Mouse (Mus musculus) retina, embryonic 14.5 days (tissue): ENCODE results near the gene Gdpd5.

Experiments
- DNase-seq: peaks from one replicate; pipeline ENCODE4 v3.0.0-alpha.2; 2015; ENCODE audit warnings: low spot score

Gdpd5 gene

DNA sequence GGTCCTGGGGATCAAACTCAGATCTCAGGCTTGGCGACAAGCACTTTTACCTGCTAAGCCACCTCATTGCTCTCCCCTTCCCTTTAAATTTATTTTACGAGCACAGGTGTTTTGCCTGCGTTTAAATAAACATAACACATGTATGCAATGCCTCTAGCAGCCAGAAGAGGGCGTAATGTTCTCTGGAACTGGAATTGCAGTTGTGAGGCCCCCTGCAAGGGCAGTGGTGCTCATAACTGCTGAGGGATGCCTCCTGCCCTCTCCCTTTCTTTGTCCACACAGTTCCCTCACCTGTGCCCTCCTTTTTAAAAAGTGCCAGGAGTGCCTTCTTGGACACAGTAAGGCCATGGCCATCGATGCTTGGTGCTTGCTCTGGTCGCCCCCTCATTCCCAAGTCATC, 62.8 kb downstream of the Gdpd5 start:
- DNase-seq = no peak

DNA sequence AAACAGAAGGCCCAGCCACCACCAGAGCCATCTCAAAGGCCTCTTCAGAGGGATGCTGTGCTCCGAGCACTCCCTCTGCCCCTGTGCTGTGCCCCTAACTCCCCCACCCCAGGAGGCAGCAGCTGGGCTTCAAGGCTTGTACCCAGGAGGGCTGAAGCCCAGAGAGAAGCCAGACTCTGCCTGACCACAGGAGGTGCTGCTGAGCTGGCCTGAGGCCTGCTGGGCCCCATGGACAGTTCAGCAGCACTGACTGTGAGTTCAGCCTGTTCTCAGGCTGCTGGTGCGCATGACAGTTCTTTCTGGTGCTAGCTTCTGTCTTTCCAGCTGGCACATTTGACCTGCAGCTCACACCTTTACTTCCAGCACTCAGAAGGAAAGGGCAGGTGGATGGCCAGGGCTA, 64.6 kb downstream of the Gdpd5 start:
- peak; percentile 68 for DNase-seq

DNA sequence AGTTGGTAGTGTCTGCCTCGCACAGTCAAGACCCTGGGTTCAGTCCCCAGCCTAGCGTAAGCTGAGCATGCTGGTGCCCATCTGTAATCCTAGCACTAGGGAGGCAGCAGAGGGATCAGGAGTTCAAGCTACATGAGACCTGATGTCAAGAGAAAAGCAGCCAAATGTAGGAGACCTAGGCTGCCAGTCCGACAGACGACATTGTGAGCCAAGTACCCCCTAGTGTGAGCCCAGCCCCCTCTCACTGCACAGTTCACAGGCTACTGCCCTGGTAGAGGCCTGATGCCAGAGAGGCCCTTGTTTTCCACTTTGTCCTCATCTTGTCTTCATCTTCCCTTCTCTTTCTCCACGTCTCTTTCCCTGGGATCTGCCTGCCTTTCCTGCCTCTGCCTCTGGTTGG, 66.1 kb downstream of the Gdpd5 start:
- DNase-seq = no peak

DNA sequence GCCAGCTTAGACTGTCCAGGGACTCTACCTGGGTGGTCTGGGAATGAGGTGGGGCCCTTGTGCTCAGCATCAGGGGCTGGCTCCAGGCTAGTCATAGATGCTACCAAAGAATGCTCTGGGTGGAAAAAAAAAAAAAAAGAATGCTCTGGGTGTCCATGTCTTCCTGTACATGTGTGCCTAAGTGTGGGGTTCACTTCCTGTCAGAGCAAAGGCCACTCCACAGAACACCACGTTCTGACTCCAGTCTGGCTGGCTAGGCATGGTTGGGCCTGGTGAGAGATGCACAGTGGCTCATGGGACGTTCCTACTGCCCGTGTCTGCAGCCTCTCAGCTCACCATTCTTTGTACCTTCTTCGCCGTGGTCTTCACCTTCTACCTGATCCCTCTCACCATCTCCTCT, 67.4 kb downstream of the Gdpd5 start:
- no peak for DNase-seq

DNA sequence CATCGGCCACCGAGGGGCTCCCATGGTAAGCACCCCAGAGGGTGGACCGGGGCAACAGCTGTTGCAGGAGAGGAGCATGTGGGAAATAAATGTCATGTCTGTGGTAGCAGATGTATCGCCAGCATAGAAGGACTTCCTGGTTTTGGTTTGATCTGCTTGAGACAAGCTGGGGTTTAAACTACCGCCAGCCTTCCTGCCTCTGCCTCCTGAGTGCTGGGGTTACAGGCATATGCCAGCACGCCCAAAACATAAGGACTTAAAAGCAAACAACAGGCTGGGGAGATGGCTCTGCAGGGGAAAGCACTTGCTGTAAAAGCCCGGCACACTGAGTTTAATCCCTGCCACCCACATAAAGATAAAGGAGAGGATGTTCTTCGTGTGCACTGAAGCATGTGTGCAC, 67.8 kb downstream of the Gdpd5 start:
- no peak for DNase-seq

DNA sequence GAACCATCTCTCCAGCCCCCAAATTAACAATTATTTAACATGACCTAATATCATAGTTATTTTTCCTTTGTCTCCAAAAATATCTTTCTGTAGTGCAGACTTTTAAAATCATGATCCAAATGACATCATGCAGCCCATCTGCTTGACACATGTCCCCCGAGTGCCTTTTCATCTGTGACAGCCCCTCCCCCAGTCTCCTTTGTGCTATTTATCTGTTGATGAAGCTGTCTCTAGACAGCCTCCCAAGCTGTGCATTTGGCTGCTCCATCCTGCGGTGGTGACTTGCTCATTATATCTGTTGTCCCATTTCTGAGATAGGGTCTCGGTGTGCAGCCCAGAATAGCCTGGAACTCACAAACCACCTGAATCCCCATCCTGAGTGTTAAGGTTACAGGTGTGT, 68.5 kb downstream of the Gdpd5 start:
- DNase-seq = peak; percentile 64

DNA sequence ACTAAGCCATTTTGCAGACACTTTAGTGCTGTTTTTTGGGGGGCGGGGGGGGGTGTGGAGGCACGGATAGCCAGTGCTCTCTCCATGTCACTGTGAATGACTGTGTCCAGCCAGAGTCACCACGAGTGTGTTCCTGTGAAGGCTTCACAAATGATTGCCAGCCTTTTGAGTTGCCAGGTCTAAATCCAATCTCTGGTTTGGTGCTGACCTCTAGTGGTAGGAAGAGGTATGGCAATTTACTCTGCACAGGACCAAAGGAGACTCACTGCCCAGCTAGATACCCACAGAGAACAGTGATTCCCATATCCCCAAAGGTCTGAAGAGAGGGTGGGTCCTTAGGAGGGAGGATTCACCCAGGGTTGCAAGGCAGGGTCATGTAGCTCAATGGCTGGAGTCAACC, 69.5 kb downstream of the Gdpd5 start:
- DNase-seq = peak; percentile 95

DNA sequence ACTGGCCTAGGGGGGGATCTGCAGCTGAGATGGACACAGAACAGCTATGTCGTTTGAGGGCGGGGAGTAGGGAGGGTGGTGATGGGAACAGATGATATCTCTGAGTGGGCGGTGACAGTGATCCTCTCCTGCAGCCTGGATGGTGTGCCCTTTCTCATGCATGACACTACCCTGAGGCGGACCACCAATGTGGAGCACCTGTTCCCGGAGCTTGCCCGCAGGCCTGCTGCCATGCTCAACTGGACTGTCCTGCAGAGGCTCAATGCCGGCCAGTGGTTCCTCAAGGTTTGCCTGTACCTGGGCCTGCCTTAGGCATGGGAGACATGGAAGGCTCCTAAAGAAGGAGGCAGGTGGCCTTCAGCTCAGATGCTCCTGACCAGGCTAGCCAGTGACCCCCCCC, 71.6 kb downstream of the Gdpd5 start:
- no peak for DNase-seq

DNA sequence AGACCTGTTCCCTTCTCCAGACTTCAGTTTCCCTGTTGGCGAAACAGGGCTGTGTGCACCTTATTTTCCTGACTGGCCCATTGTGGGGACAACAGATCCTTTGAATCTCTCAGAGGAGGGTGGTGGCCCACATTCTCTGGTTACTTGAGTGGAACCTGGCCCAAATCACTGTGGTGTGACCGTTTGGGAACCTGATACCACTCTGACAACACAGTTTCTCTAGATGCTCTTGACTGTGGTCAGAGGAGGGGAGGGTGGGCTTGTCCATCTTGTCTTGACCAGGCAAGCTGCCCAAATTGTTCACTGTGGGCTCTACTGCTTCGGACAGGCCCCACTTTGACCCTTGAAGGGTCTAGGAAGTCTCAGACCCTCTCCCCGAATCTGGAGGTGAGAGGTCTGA, 72.8 kb downstream of the Gdpd5 start:
- no peak for DNase-seq

DNA sequence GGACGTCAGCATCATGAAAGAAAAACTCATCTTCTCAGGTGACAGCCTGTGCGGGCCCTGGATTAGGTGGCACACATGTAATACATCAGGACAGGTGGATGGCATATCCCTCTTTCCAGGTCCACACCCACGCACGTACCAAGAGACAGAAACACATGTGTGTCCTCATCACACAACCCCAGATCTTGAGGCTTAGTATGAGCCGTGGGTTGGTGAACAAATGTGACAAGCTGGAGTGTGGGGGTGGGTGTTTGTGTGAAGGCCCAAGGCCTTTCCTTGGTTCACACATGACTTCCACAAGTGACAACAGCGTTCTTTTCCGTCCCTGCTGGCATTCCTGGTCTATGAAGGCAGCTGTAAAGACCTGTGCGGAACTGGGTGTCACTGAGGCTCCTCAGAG, 77.6 kb downstream of the Gdpd5 start:
- DNase-seq = no peak

DNA sequence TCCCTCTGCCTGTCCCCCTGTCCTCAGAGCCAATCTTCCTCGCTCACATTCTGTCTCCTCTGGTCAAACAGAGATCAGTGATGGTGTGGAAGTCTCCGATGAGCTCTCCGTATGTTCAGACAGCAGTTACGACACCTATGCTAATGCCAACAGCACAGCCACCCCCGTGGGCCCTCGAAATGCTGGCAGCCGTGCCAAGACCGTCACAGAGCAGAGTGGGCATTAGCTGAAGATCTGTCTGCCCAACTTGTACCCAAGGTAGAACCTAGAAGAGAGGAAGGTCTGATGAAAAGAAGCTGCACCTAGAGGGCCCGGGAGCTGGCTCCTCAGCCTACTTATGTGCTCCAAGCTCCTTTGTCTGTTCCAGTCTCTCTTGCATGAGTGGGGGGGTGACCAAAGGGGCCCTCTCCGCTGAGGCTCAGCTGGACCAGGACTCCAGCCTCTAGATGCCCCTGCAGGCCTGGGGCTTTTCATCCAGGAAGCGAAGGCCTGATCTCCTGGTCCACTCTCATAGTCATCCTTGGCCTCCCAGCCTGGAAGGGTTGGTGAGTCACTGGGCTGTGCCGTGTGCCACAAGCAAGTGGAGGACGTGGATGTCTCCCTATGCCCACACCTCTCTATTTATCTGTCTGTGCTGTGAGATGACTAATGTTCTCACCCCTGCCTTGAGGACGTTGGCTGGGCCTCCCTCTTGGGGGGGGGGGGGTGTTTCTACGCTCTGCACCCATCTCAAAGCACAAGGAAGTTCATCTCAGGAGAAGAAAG, 78.9 kb downstream of the Gdpd5 start:
- no peak for DNase-seq

DNA sequence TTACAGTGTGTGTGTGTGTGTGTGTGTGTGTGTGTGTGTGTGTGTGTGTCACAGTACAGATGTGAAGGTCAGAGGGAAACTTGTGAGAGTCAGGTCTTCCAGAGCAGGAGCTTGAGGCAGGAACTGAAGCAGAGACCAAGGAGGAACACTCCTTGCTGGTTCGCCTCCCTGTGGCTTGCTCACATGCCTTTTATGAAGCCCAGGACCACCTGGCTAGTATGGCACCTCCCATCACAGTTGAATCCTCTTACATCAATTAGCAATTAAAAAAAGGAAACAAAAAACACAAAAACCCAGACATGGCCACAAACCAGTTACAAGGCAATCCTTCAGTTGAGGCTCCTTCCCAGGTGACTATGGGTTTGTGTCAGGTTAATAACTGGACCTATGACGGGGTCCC, 81.9 kb downstream of the Gdpd5 start:
- DNase-seq = no peak

DNA sequence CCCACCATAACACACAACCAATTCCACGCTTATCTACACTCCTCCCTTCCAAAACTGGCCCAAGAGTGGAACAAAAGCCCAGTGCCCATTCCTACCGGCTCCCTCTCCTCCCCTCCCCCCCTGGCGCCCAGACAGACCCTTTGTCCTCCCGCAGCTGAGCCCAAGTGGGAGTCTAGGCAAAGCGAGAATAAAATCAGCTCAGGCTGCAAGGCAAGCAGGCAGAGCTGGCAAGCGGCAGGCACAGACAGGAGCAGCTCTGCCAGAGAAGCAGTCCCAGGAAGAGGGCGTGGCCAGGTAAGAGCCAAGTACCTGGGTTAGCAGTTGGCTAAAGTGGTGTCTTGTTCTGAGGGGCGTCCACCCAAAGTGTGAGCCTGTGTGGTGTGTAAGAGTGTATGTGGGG, 84.6 kb downstream of the Gdpd5 start, which contains the start of gene Klhl35:
Gene Klhl35, plus strand, starts transcription at position 194 of the 400 bp plus-strand sequence.
- DNase-seq = no peak

DNA sequence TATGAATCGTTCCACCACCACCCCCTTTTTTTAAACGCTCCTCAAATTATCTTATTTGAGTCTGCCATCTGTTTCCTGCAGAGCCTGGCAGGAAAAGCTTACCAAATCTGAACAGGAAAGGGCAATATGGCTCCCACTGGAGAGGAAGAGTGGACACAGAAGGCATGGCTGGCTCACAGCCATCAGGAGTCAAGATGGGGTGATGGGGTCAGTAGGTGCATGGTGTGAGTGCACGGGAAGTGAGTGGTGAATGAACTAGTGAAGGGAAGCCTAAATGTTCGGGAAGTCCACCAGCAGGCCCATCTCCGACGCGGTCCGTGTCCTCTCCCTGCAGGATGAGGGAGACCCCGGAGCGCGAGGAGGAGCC, 86.7 kb downstream of the Gdpd5 start:
- no peak for DNase-seq

DNA sequence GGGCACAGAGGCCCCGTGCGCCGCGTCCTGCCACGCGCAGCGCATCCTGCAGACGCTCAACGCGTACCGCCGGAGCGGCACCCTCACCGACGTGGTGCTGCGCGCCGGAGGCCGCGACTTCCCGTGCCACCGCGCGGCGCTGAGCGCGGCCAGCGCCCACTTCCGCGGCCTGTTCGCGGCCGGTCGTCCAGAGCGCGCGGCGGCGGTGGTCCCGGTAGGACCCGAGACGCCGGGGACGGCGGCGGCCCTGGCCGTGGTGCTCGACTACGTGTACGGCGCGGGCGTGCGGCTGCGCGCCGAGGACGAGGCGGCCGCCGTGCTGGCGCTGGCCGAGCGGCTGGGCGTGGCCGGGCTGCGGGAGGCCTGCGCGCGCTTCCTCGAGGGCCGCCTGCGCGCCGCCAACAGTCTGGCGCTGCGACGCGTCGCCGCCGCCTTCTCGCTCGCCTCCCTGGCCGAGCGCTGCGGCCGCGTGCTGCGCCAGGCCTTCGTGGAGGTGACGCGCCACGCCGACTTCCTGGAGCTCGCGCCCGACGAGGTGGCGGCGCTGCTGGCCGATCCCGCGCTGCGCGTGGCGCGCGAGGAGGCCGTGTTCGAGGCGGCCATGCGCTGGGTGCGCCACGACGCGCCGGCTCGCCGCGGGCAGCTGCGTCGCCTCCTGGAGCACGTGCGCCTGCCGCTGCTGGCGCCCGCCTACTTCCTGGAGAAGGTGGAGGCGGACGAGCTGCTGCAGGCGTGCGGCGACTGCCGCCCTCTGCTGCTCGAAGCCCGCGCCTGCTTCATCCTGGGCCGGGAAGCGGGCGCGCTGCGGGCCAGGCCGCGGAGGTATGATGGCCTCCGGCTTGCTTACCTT, 87.3 kb downstream of the Gdpd5 start:
- DNase-seq = peak; percentile 76

DNA sequence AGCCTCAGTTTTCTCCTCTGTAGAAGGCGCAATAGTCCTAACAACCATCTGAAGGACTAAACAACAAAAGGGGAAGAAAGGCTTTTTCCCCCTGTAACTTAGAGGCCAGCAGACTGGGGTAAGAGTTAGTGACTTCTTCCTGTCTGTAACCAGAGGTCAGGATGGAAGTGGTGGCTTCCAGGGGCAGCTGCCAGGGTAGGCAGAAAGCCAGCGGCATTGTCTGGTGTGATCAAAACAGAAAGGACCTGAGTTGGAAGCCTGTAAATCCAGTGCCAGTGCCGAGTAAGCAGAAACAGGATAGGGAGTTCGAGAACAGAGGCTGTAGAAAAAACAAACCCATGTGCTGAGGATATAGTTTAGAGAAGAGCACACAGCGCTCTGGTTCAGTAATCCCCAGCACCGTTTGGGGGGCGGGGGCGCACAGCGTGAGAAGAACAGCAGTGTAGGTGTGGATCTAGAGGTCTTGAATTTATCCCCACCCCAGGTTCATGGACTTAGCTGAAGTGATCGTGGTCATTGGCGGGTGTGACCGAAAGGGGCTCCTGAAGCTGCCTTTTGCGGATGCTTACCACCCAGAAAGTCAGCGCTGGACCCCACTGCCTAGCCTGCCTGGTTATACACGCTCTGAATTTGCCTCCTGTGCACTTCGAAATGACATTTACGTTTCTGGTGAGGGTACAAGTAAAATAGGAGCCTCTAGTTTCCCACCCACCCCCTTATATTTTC, 88.6 kb downstream of the Gdpd5 start:
- no peak for DNase-seq

DNA sequence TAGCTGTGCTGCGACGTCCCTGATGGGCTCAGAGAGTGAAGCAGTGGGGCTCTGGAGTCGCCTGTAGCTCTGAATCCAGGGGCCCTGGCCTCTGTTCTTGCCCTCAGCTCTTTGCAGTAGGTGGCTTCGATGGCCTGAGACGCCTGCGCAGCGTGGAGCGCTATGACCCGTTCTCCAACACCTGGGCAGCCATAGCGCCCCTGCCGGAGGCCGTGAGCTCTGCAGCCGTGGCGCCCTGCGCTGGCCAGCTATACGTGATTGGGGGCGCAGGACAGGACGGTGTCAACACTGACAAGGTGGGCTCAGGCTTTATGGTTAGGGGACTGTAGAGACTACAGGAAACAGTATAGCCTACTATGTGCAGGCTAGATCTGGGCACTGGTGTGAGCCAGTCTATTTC, 90.4 kb downstream of the Gdpd5 start:
- DNase-seq = no peak

DNA sequence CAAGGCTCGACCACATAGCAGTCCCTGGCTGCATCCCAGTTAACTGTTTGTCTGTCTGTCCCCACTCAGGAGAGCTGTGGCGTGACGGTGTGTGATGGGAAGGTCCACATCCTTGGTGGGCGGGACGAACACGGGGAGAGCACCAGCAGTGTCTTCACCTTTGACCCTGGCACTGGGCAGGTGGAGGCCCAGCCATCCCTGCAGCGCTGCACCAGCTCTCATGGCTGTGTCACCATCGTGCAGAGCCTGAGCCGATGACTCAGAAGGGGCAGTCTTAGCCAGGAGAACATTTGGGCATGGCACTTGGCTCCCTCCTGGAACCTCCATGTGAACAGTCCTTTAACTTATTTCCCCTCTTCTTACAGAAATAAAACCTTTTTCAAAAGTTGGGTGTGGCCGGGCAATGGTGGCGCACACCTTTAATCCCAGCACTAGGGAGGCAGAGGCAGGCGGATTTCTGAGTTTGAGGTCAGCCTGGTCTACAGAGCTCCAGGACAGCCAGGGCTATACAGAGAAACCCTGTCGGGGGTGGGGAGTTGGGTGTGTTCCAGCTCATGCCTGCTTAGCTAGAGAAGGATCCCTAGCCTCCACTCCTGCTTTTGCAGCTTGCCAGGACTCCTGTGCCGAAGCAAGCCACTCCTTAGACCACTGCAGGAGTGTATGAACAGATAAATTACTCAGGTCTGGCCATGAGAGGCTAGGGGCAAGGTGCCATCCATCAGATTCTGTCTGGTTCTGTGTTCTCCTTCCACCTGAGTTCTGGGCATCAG, 92.6 kb downstream of the Gdpd5 start:
- DNase-seq = no peak

DNA sequence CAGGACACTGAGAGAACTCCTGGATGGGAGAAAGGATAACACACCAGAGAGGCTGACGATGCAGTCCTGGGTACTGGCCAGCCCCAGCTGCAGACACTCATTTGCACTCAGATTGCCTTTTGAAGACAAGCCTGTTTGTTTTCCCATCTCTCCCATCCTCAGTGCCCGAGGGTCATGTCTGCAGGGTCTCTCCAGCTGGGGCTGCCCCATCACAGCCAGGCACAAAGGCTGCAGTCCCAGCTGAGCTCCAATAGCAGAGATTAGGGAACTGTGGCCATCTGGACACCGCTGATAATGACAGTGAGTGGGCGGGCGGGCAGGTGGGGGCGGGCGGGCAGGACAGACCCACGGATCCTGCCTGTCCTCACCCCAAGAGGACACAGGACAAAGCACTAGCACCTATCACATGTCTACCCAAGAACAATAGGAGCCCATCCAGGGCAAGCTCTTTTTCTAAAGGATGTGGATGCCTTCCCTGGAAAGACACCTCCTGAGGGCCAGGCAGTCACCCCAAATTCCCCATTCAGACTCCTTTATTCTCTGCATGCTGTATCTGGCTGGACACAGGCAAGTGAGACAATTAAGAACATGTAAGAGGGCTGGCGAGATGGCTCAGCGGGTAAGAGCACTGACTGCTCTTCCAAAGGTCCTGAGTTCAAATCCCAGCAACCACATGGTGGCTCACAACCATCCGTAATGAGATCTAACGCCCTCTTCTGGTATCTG, 93.8 kb downstream of the Gdpd5 start:
- DNase-seq = peak; percentile 45

DNA sequence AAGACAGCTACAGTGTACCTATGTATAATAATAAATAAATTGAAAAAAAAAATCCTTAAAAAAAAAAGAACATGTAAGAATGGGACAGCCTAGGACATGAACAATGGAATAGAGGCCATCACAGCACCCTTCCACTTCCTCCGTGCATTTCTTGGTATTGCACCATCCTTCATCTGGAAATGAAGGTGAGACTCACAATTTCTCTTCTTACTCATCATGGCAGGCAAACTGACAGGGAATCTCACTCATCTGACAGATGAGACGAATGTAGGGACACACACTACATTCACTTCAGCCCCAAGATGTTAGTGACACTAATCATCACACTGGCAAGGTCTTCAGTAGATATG, 94.3 kb downstream of the Gdpd5 start:
- no peak for DNase-seq

DNA sequence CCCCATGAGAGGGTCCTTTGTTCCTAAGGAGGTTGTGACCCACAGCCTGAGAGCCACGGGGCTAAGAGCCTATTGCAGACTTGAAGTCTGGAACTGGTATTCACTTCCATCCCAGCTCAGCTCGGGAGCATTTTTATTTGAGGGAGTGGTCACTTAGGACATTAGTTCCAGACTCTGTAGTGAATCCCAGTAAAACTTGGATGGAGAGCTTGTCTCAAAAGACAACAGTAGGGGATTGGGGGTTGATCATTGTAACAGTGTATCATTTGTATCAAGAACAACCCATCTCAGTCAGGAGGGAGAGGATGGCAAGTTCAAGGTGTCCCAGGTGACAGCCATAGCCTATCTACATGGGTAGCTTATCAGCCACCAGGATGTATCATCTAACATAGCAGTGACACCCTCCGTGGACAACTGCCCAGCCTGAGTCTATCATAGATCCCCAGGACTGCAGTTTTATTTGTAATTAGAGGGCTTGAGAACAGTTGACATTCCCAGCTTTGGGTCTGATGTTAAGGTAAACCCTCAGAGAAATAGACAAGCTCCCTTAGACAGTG, 95.4 kb downstream of the Gdpd5 start:
- DNase-seq = no peak
